Mouse (Mus musculus): ENCODE measurements around the gene Traf3.

GRCm38 (mm10) chr12:111159659-111160428 lies 6.3 kb upstream of the Traf3 start:
- TF ChIP-seq CTCF (IDR thresholded peaks at IDR 0.05; ENCODE audit: borderline replicate concordance, extremely low read depth, insufficient read depth, insufficient read length) (no peak), POLR2A (IDR thresholded peaks at IDR 0.05; ENCODE audit: borderline replicate concordance, extremely low read depth, insufficient read depth, insufficient read length, poor library complexity, severe bottlenecking) (no peak)
